Mouse (Mus musculus) lung, embryonic 15.5 days (tissue): ENCODE measurements at regions not wholly inside any gene's neighbourhood (a gene's known extent, or its start where the extent isn't known, plus 50 kb on each side); places are given as distances from the start of the nearest gene placed in this dataset.

Experiments used
- ATAC-seq: fragments of 200-750 bp; cut with Nextera tagmentation; 2 replicates; pipeline ENCODE4 v1.8.0; 2017; ENCODE audit warnings: moderate number of reproducible peaks, borderline replicate concordance; ENCODE audit not compliant: low FRiP score, low TSS enrichment; ENCODE audit errors: extremely low read depth
- H3K27ac ChIP-seq: fragments of 300-500 bp; sonication (generic); 2 replicates; pipeline ENCODE4 v1.5.1; 2015; ENCODE audit warnings: moderate library complexity, mild to moderate bottlenecking, inconsistent platforms
- H3K27me3 ChIP-seq: fragments of 300-500 bp; sonication (generic); 2 replicates; pipeline ENCODE4 v1.6.1; 2015; ENCODE audit warnings: inconsistent platforms
- H3K36me3 ChIP-seq: fragments of 300-500 bp; sonication (generic); 2 replicates; pipeline ENCODE4 v1.6.1; 2015; ENCODE audit warnings: inconsistent platforms
- H3K4me1 ChIP-seq: fragments of 300-500 bp; sonication (generic); 2 replicates; pipeline ENCODE4 v1.6.1; 2015; ENCODE audit warnings: inconsistent platforms
- H3K4me2 ChIP-seq: fragments of 300-500 bp; sonication (generic); 2 replicates; pipeline ENCODE4 v1.6.1; 2015; ENCODE audit warnings: inconsistent platforms, mild to moderate bottlenecking, moderate library complexity
- H3K4me3 ChIP-seq: fragments of 300-500 bp; sonication (generic); 2 replicates; pipeline ENCODE4 v1.5.1; 2015; ENCODE audit warnings: mild to moderate bottlenecking, inconsistent platforms
- H3K9ac ChIP-seq: fragments of 300-500 bp; sonication (generic); 2 replicates; pipeline ENCODE4 v1.6.1; 2015; ENCODE audit warnings: inconsistent platforms
- H3K9me3 ChIP-seq: fragments of 300-500 bp; sonication (generic); 2 replicates; pipeline ENCODE4 v1.6.1; 2016; ENCODE audit warnings: inconsistent platforms
- WGBS: fragments of 180-500 bp; shearing (Covaris S2); methylation state at CpG from one replicate; pipeline ENCODE4 v1.1.7; 2015; 5-methylcytosine and 5-hydroxymethylcytosine counted together

- Histone ChIP-seq H3K4me1 (peaks cover 21% of the 10 kb centered on the region; the same call in 1 of the 2 replicates), H3K36me3 (no peaks in the 10 kb centered on the region), H3K9me3 (no peaks in the 10 kb centered on the region), H3K9ac (no peak overlapping the region), H3K27me3 (no peaks in the 10 kb centered on the region), H3K4me3 (no peak overlapping the region), H3K4me2 (no peak overlapping the region), H3K27ac (0 out of 2 replicates have a peak overlapping the region, but pooled peaks have one; percentile 5)
- ATAC-seq, result peak; percentile 94
- WGBS, result 19% methylated on average over 2 of the region's 2 CpGs
Observed at GRCm38 (mm10) chr3:148362453-148362864, 627.9 kb downstream of the Adgrl2 start.

- Histone ChIP-seq H3K36me3 (no peaks in the 10 kb centered on the region), H3K27ac (peak overlapping the region; percentile 72), H3K4me1 (peaks cover 16% of the 10 kb centered on the region), H3K27me3 (no peaks in the 10 kb centered on the region), H3K4me3 (no peak overlapping the region), H3K9me3 (no peaks in the 10 kb centered on the region), H3K4me2 (peak overlapping the region; percentile 41), H3K9ac (no peak overlapping the region)
- 22% methylated on average over 10 of the region's 10 CpGs for WGBS
- peak; percentile 85 for ATAC-seq
Observed at GRCm38 (mm10) chr3:148343633-148344361, 646.6 kb downstream of the Adgrl2 start.

- Histone ChIP-seq H3K27ac (peak overlapping the region; percentile 72), H3K4me3 (no peak overlapping the region), H3K9ac (no peak overlapping the region), H3K9me3 (no peaks in the 10 kb centered on the region), H3K36me3 (no peaks in the 10 kb centered on the region), H3K27me3 (no peaks in the 10 kb centered on the region), H3K4me1 (peaks cover 16% of the 10 kb centered on the region), H3K4me2 (peak overlapping the region; percentile 41)
- WGBS, result 5% methylated on average over 3 of the region's 3 CpGs
- ATAC-seq, result peak; percentile 64
Observed at GRCm38 (mm10) chr3:148343256-148343632, 647.1 kb downstream of the Adgrl2 start.

- Histone ChIP-seq H3K9me3 (no peaks in the 10 kb centered on the region), H3K27ac (no peak overlapping the region), H3K27me3 (no peaks in the 10 kb centered on the region), H3K9ac (no peak overlapping the region), H3K4me2 (no peak overlapping the region), H3K4me1 (peaks cover 24% of the 10 kb centered on the region), H3K4me3 (no peak overlapping the region), H3K36me3 (no peaks in the 10 kb centered on the region)
- 41% methylated on average over 2 of the region's 2 CpGs for WGBS
- ATAC-seq, result peak; percentile 16; the same call in 1 of the 2 replicates
Observed at GRCm38 (mm10) chr3:148339258-148339657, 651.1 kb downstream of the Adgrl2 start.

- no peak overlapping the region for H3K27ac ChIP-seq
- ATAC-seq, result no peak
Observed at GRCm38 (mm10) chr3:148336640-148337039, 653.7 kb downstream of the Adgrl2 start.

GRCm38 (mm10) chr3:148336091-148336511 lies 654.3 kb downstream of the Adgrl2 start:
- no peak overlapping the region for H3K4me3 ChIP-seq
- no peaks in the 10 kb centered on the region for H3K27me3 ChIP-seq
- no peak for ATAC-seq
- H3K36me3 ChIP-seq, result no peaks in the 10 kb centered on the region
- no peak overlapping the region for H3K27ac ChIP-seq
- no peaks in the 10 kb centered on the region for H3K9me3 ChIP-seq
- no peak overlapping the region for H3K9ac ChIP-seq
- peaks cover 9% of the 10 kb centered on the region for H3K4me1 ChIP-seq
- WGBS, result 11% methylated on average over 15 of the region's 15 CpGs
- peak overlapping the region; percentile 41 for H3K4me2 ChIP-seq

More at GRCm38 (mm10) chr3:148336640-148337039, 653.7 kb downstream of the Adgrl2 start:
- no peaks in the 10 kb centered on the region for H3K36me3 ChIP-seq
- H3K9me3 ChIP-seq, result no peaks in the 10 kb centered on the region
- 45% methylated on average over 6 of the region's 6 CpGs for WGBS
- H3K4me3 ChIP-seq, result no peak overlapping the region
- no peak overlapping the region for H3K9ac ChIP-seq
- H3K4me2 ChIP-seq, result peak overlapping the region; percentile 41; the same call in 1 of the 2 replicates
- peaks cover 9% of the 10 kb centered on the region for H3K4me1 ChIP-seq
- H3K27me3 ChIP-seq, result no peaks in the 10 kb centered on the region

GRCm38 (mm10) chr3:148335654-148336053 lies 654.7 kb downstream of the Adgrl2 start:
- no peak for ATAC-seq
- Histone ChIP-seq H3K4me3 (no peak overlapping the region), H3K4me2 (no peak overlapping the region; the same call in 1 of the 2 replicates), H3K4me1 (peaks cover 9% of the 10 kb centered on the region), H3K9me3 (no peaks in the 10 kb centered on the region), H3K9ac (no peak overlapping the region), H3K27ac (no peak overlapping the region), H3K36me3 (no peaks in the 10 kb centered on the region), H3K27me3 (no peaks in the 10 kb centered on the region)
- 70% methylated on average over 7 of the region's 7 CpGs for WGBS

- Histone ChIP-seq H3K27me3 (no peaks in the 10 kb centered on the region), H3K9ac (no peak overlapping the region), H3K27ac (no peak overlapping the region), H3K9me3 (no peaks in the 10 kb centered on the region), H3K4me2 (no peak overlapping the region), H3K4me3 (no peak overlapping the region), H3K36me3 (no peaks in the 10 kb centered on the region), H3K4me1 (no peaks in the 10 kb centered on the region)
- ATAC-seq, result no peak
- WGBS, result 89% methylated on average over 2 of the region's 2 CpGs
Observed at GRCm38 (mm10) chr3:148324911-148325621, 665.3 kb downstream of the Adgrl2 start.

- Histone ChIP-seq H3K27ac (no peak overlapping the region), H3K9me3 (no peaks in the 10 kb centered on the region), H3K4me3 (no peak overlapping the region), H3K36me3 (no peaks in the 10 kb centered on the region), H3K9ac (no peak overlapping the region), H3K27me3 (no peaks in the 10 kb centered on the region), H3K4me1 (no peaks in the 10 kb centered on the region), H3K4me2 (no peak overlapping the region)
- ATAC-seq, result no peak
- 82% methylated on average over 3 of the region's 3 CpGs for WGBS
Observed at GRCm38 (mm10) chr3:148321894-148322293, 668.5 kb downstream of the Adgrl2 start.

GRCm38 (mm10) chr3:148316198-148316597 lies 674.2 kb downstream of the Adgrl2 start:
- H3K4me1 ChIP-seq, result no peaks in the 10 kb centered on the region
- no peak overlapping the region for H3K4me3 ChIP-seq
- no peak for ATAC-seq
- no peaks in the 10 kb centered on the region for H3K36me3 ChIP-seq
- no peak overlapping the region for H3K9ac ChIP-seq
- 86% methylated on average over 3 of the region's 3 CpGs for WGBS
- H3K27me3 ChIP-seq, result no peaks in the 10 kb centered on the region
- no peak overlapping the region for H3K27ac ChIP-seq
- no peaks in the 10 kb centered on the region for H3K9me3 ChIP-seq
- no peak overlapping the region for H3K4me2 ChIP-seq

- WGBS, result 85% methylated on average over 1 of the region's 1 CpGs
- no peaks in the 10 kb centered on the region for H3K36me3 ChIP-seq
- H3K27me3 ChIP-seq, result no peaks in the 10 kb centered on the region
- no peak overlapping the region for H3K9ac ChIP-seq
- H3K4me1 ChIP-seq, result no peaks in the 10 kb centered on the region
- no peak for ATAC-seq
- no peak overlapping the region for H3K4me3 ChIP-seq
- H3K27ac ChIP-seq, result no peak overlapping the region
- no peaks in the 10 kb centered on the region for H3K9me3 ChIP-seq
- no peak overlapping the region for H3K4me2 ChIP-seq
Observed at GRCm38 (mm10) chr3:148315286-148315685, 675.1 kb downstream of the Adgrl2 start.

- H3K36me3 ChIP-seq, result no peaks in the 10 kb centered on the region
- WGBS, result 80% methylated on average over 5 of the region's 5 CpGs
- H3K4me1 ChIP-seq, result no peaks in the 10 kb centered on the region
- H3K4me3 ChIP-seq, result no peak overlapping the region
- H3K4me2 ChIP-seq, result no peak overlapping the region
- no peaks in the 10 kb centered on the region for H3K9me3 ChIP-seq
- no peak for ATAC-seq
- no peak overlapping the region for H3K9ac ChIP-seq
- H3K27ac ChIP-seq, result no peak overlapping the region
- H3K27me3 ChIP-seq, result no peaks in the 10 kb centered on the region
Observed at GRCm38 (mm10) chr3:148295515-148295914, 694.8 kb downstream of the Adgrl2 start.
